In genomic region chr15:73977619-73978018, GRCm38 (mm10) we compare ENCODE assay signal across 23 mouse cellular contexts.
DNase-seq lines count a peak whose midpoint lies in the region; ATAC-seq lines count a peak whose summit lies in the region.
"Had no signal": no experiment of that assay in that cellular context is flagged by ENCODE, and none has a peak within 500 bp of the region (broad histone marks: within the 10 kb centered on the region; RNA-seq: fewer than 3 reads in every experiment).

No protein-coding gene starts in this region.

- H3K9me3 ChIP-seq in heart, embryonic 10.5 days = no peaks in the 10 kb centered on the region
- H3K9me3 ChIP-seq in hindbrain, embryonic 14.5 days (ENCODE audit: control insufficient read depth, low read length) = no peaks in the 10 kb centered on the region
- H3K9me3 ChIP-seq: forebrain, embryonic 10.5 days; hindbrain, embryonic 10.5 days; limb, embryonic 15.5 days; liver, embryonic 15.5 days; midbrain, embryonic 12.5 days; neural tube, embryonic 13.5 days had no signal

- ATAC-seq in hindbrain, embryonic 14.5 days (ENCODE audit: low FRiP score) = no peak

- H3K27ac ChIP-seq in heart, embryonic 10.5 days = peak overlapping the region; percentile 39; the same call in 1 of the 2 replicates
- H3K27ac ChIP-seq in hindbrain, embryonic 14.5 days = no peak overlapping the region
- H3K27ac ChIP-seq: forebrain, embryonic 10.5 days; hindbrain, embryonic 10.5 days; limb, embryonic 15.5 days; liver, embryonic 15.5 days; midbrain, embryonic 12.5 days; neural tube, embryonic 13.5 days had no signal

- H3K4me2 ChIP-seq in hindbrain, embryonic 14.5 days (replicated peaks) = no peak overlapping the region
- H3K4me2 ChIP-seq: limb, embryonic 15.5 days; liver, embryonic 15.5 days; midbrain, embryonic 12.5 days; neural tube, embryonic 13.5 days had no signal

- H3K9ac ChIP-seq in hindbrain, embryonic 14.5 days = no peak overlapping the region
- H3K9ac ChIP-seq: limb, embryonic 15.5 days; liver, embryonic 15.5 days; midbrain, embryonic 12.5 days; neural tube, embryonic 13.5 days had no signal

- H3K27me3 ChIP-seq in heart, embryonic 10.5 days (ENCODE audit: insufficient read depth, poor library complexity, severe bottlenecking) = peaks cover 13% of the 10 kb centered on the region; the same call in 1 of the 2 replicates
- H3K27me3 ChIP-seq in hindbrain, embryonic 14.5 days (ENCODE audit: control insufficient read depth, insufficient read depth, low read length) = no peaks in the 10 kb centered on the region
- H3K27me3 ChIP-seq: CH12.LX; liver, embryonic 15.5 days; midbrain, embryonic 12.5 days had no signal

- no peak for DNase-seq in heart, embryonic 10.5 days (ENCODE audit: low spot score)
- DNase-seq in heart, adult 11 months = no peak
- DNase-seq in right cerebral cortex, adult 18-20 months = peak; percentile 73
- DNase-seq in right cerebral cortex, postnatal 4 days = no peak
- DNase-seq in right cerebral cortex, adult 2 months (ENCODE audit: low spot score in 2 of 2) = peak; percentile 65 to 70
- no peak for DNase-seq in thymus, postnatal 4 days
- no peak for DNase-seq in hindbrain, embryonic 14.5 days (ENCODE audit: low spot score)
- DNase-seq in lung, postnatal 10 days = no peak
- DNase-seq: adrenal gland, postnatal 14 days; cerebellum, adult 18-20 months; cerebellum, postnatal 25 days; gastrocnemius, postnatal 25 days; kidney, adult 2 months; kidney, postnatal 10 days; thymus, postnatal 36 days had no signal

- no peak overlapping the region for H3K4me3 ChIP-seq in heart, embryonic 10.5 days
- no peak overlapping the region for H3K4me3 ChIP-seq in hindbrain, embryonic 14.5 days (replicated peaks; ENCODE audit: low read length)
- H3K4me3 ChIP-seq: forebrain, embryonic 10.5 days; hindbrain, embryonic 10.5 days; layer of hippocampus, adult 2 months; limb, embryonic 15.5 days; liver, embryonic 15.5 days; midbrain, embryonic 12.5 days; neural tube, embryonic 13.5 days had no signal

- peaks cover 36% of the 10 kb centered on the region for H3K4me1 ChIP-seq in heart, embryonic 10.5 days
- peaks cover 9% of the 10 kb centered on the region; the same call in 1 of the 2 replicates for H3K4me1 ChIP-seq in hindbrain, embryonic 14.5 days (replicated peaks; ENCODE audit: control insufficient read depth, insufficient read depth, low read length)
- H3K4me1 ChIP-seq: limb, embryonic 15.5 days; liver, embryonic 15.5 days had no signal

- WGBS in heart, embryonic 10.5 days = 60% methylated on average over 7 of the region's 7 CpGs
- 68% methylated on average over 7 of the region's 7 CpGs for WGBS in hindbrain, embryonic 14.5 days

- no peaks in the 10 kb centered on the region for H3K36me3 ChIP-seq in heart, embryonic 10.5 days
- H3K36me3 ChIP-seq in hindbrain, embryonic 14.5 days (replicated peaks; ENCODE audit: control insufficient read depth, insufficient read depth) = no peaks in the 10 kb centered on the region
- H3K36me3 ChIP-seq: forebrain, embryonic 10.5 days; hindbrain, embryonic 10.5 days; limb, embryonic 15.5 days; liver, embryonic 15.5 days; midbrain, embryonic 12.5 days; neural tube, embryonic 13.5 days had no signal

Comparison
In these comparisons a context has a peak if more than half of its experiments do, and no peak if none do; other contexts are left out.
1. DNase-seq: peak in right cerebral cortex, adult 18-20 months (single experiment) and right cerebral cortex, adult 2 months (2 of 2); none in heart, embryonic 10.5 days (single experiment), heart, adult 11 months (single experiment), right cerebral cortex, postnatal 4 days (single experiment), thymus, postnatal 4 days (single experiment), hindbrain, embryonic 14.5 days (single experiment) and lung, postnatal 10 days (single experiment).